In genomic region chr8:105506977-105507376, GRCm38 (mm10) we compare ENCODE assay signal across 17 mouse cellular contexts. TPM values are rescaled to one million over a fixed set of nuclear protein-coding genes. Genes with fewer than 3 reads are reported as not detected.
"Had no signal": no experiment of that assay in that cellular context is flagged by ENCODE, and none has a peak within 500 bp of the region (broad histone marks: within the 10 kb centered on the region; RNA-seq: fewer than 3 reads in every experiment).

No protein-coding gene starts in this region.

- H3K27ac ChIP-seq: liver, embryonic 14.5 days; midbrain, embryonic 10.5 days; neural tube, embryonic 15.5 days had no signal

- H3K9me3 ChIP-seq: midbrain, embryonic 10.5 days; neural tube, embryonic 15.5 days had no signal

- H3K4me3 ChIP-seq: midbrain, embryonic 10.5 days; myocyte; neural tube, embryonic 15.5 days had no signal

- H3K27me3 ChIP-seq: neural tube, embryonic 15.5 days had no signal

- DNase-seq: kidney, adult 2 months; kidney, postnatal 36 days; layer of hippocampus, adult 9-11 months; lung, adult 18-20 months; midbrain, embryonic 14.5 days; right cerebral cortex, adult 18-20 months; right cerebral cortex, postnatal 25 days; thymus, adult 18-20 months; thymus, postnatal 25 days had no signal

- H3K36me3 ChIP-seq: midbrain, embryonic 10.5 days; neural tube, embryonic 15.5 days had no signal

- H3K4me1 ChIP-seq: neural tube, embryonic 15.5 days had no signal

- H3K9ac ChIP-seq: liver, embryonic 14.5 days; neural tube, embryonic 15.5 days had no signal

- H3K4me2 ChIP-seq: neural tube, embryonic 15.5 days had no signal

- ATAC-seq: intestine, embryonic 16.5 days had no signal

RNA-seq across cellular contexts. Expression of gene Hsd11b2, which starts 11.6 kb away (rescaled TPM):
- total RNA-seq: layer of hippocampus, adult 18-20 months; left cerebral cortex, postnatal 14 days; liver, adult 2 months had no signal
